Mouse (Mus musculus) thymus, adult 18-20 months (tissue): ENCODE data around the gene Tctex1d4.
A peak's percentile ranks its signal among the peaks of the same experiment; 100 is the strongest.

Source experiments
- DNase-seq, 2 experiments: peaks; one replicate each; pipeline ENCODE4 v3.0.0; 2022; ENCODE audit warnings: mixed read lengths in 2 of 2

Gene Tctex1d4

GRCm38 (mm10) chr4:117140613-117141012 lies 14.0 kb downstream of the Tctex1d4 start:
- DNase-seq, result no peak

GRCm38 (mm10) chr4:117143023-117143422 lies 16.4 kb downstream of the Tctex1d4 start:
- DNase-seq, result no peak

GRCm38 (mm10) chr4:117145248-117145647 lies 18.7 kb downstream of the Tctex1d4 start:
- no peak for DNase-seq

- peak; percentile 63 to 74 for DNase-seq
These were observed 19.6 kb downstream of the Tctex1d4 start for GRCm38 (mm10) chr4:117146176-117146575.

GRCm38 (mm10) chr4:117148047-117148713 lies 21.6 kb downstream of the Tctex1d4 start:
- no peak for DNase-seq

- DNase-seq, result no peak
These were observed 22.2 kb downstream of the Tctex1d4 start for GRCm38 (mm10) chr4:117148815-117149214.

GRCm38 (mm10) chr4:117149291-117150211 lies 23.0 kb downstream of the Tctex1d4 start:
- no peak for DNase-seq

- no peak for DNase-seq
These were observed 23.7 kb downstream of the Tctex1d4 start for GRCm38 (mm10) chr4:117150212-117150733.

GRCm38 (mm10) chr4:117151416-117151815 lies 24.8 kb downstream of the Tctex1d4 start:
- no peak for DNase-seq

GRCm38 (mm10) chr4:117152714-117153113 lies 26.1 kb downstream of the Tctex1d4 start:
- no peak for DNase-seq

- no peak for DNase-seq
These were observed 28.6 kb downstream of the Tctex1d4 start for GRCm38 (mm10) chr4:117155020-117155791.

GRCm38 (mm10) chr4:117155792-117156355 lies 29.3 kb downstream of the Tctex1d4 start, which contains the start of gene Rps8:
TSS of gene Rps8 (minus strand) at chr4:117156243.
- DNase-seq, result peak; percentile 72 to 80

GRCm38 (mm10) chr4:117156372-117156771 lies 29.8 kb downstream of the Tctex1d4 start:
- no peak for DNase-seq

GRCm38 (mm10) chr4:117159666-117160065 lies 33.1 kb downstream of the Tctex1d4 start:
- no peak for DNase-seq

- no peak for DNase-seq
These were observed 34.6 kb downstream of the Tctex1d4 start for GRCm38 (mm10) chr4:117161183-117161582.

GRCm38 (mm10) chr4:117169936-117170335 lies 43.3 kb downstream of the Tctex1d4 start:
- no peak for DNase-seq
